Mouse (Mus musculus) lung, postnatal 0 days (tissue): Measurements from ENCODE around the gene Pou2f1. TPM values are rescaled to one million over a fixed set of nuclear protein-coding genes. Genes with fewer than 3 reads are reported as not detected.

Source experiments
- ATAC-seq: fragments of 200-750 bp; cut with Nextera tagmentation; 2 replicates; pipeline ENCODE4 v1.8.0; 2017; ENCODE audit warnings: moderate library complexity
- DNase-seq: peaks from one replicate; pipeline ENCODE4 v3.0.0-alpha.2; 2016; ENCODE audit warnings: low spot score
- H3K27ac ChIP-seq: fragments of 300-500 bp; sonication (generic); 2 replicates; pipeline ENCODE4 v1.5.1; 2014; ENCODE audit warnings: antibody characterized with exemption, mild to moderate bottlenecking, low read length, mixed read lengths
- H3K27me3 ChIP-seq: fragments of 300-500 bp; sonication (generic); replicated peaks from 2 replicates; pipeline ENCODE4 v1.6.1; 2014; ENCODE audit warnings: low read length, mixed read lengths; ENCODE audit not compliant: insufficient read depth
- H3K36me3 ChIP-seq: fragments of 300-500 bp; sonication (generic); 2 replicates; pipeline ENCODE4 v1.6.1; 2014; ENCODE audit warnings: low read length, mixed read lengths; ENCODE audit not compliant: insufficient read depth
- H3K4me1 ChIP-seq: fragments of 300-500 bp; sonication (generic); 2 replicates; pipeline ENCODE4 v1.6.1; 2014; ENCODE audit warnings: antibody characterized with exemption, low read depth, low read length, mixed read lengths; ENCODE audit not compliant: insufficient read depth
- H3K4me2 ChIP-seq: fragments of 300-500 bp; sonication (generic); replicated peaks from 2 replicates; pipeline ENCODE4 v1.6.1; 2014; ENCODE audit warnings: low read depth, mild to moderate bottlenecking, low read length, moderate library complexity, mixed read lengths
- H3K4me3 ChIP-seq: fragments of 300-500 bp; sonication (generic); 2 replicates; pipeline ENCODE4 v1.5.1; 2014; ENCODE audit warnings: low read depth, low read length
- H3K9ac ChIP-seq: fragments of 300-500 bp; sonication (generic); replicated peaks from 2 replicates; pipeline ENCODE4 v1.6.1; 2014; ENCODE audit warnings: low read depth, mild to moderate bottlenecking
- H3K9me3 ChIP-seq: fragments of 300-500 bp; sonication (generic); 2 replicates; pipeline ENCODE4 v1.6.1; 2016; ENCODE audit warnings: low read length, mixed read lengths
- CTCF ChIP-seq: IDR thresholded peaks from 2 replicates; pipeline ENCODE4 v1.5.1; 2016; ENCODE audit warnings: antibody characterized with exemption, mild to moderate bottlenecking
- EP300 ChIP-seq: IDR thresholded peaks from 2 replicates; pipeline ENCODE4 v1.6.1; 2016; ENCODE audit warnings: antibody characterized with exemption, mild to moderate bottlenecking, control low read depth
- WGBS: fragments of 180-500 bp; shearing (Covaris S2); extraction: QIAGEN DNeasy Blood & Tissue Kit; methylation state at CpG from one replicate; pipeline ENCODE4 v1.1.7; 2014; 5-methylcytosine and 5-hydroxymethylcytosine counted together
- polyA plus RNA-seq: library from polyadenylated mRNA; unstranded; fragments of >200 nt; fragmentation: Nextera tagmentation; extraction: Ambion mirVana; gene quantifications from 2 replicates; pipeline ENCODE4 v1.2.1, GENCODE M21; 2015

Gene Pou2f1
- polyA plus RNA-seq, 1 experiment from 2014 or later, result 7.9 TPM

DNA sequence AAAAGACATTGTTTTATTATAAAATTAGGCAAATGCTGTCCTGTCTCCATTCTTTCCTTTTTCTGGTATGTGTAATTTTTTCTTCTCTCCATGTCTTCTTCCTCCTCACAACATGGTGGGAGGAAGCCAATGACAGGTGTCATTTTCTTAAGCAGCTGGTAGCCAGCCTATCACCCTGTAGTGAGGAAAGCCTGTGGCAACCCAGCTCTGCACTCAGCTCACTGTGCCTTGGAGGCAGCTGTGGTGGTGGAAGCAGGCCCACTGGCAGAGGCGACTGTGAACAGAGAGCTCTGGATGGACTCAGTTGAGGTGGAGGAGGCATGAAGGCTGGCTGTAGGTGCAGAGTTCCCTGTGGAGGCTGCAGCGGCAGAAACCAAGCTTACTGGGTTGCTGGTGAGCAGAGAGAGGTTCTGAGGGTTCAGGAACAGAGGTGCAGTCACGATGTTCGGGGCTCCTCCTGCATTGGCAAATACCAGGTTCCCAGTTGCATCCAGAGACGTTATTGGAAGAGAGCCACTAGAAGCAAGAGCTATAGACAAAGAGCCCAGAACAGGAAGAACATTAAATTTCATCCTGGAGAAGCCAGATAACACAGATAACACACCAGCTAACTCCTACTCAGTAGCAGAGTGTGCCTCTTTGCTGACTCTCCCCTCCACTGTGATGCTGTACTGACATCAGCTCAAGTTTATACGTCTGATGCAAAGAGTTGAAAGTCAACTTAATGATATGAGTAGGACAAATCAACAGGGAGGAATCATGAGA, 126.8 kb downstream of the Pou2f1 start:
- ATAC-seq (no peak), DNase-seq (no peak)
- H3K4me3 ChIP-seq, result no peak overlapping the region
- H3K4me1 ChIP-seq, result no peaks in the 10 kb centered on the region
- no peak overlapping the region; the same call in 1 of the 2 replicates for H3K27ac ChIP-seq
- TF ChIP-seq CTCF, result no peak
- TF ChIP-seq EP300, result no peak
- no peaks in the 10 kb centered on the region for H3K9me3 ChIP-seq
- 0 out of 2 replicates have a peak, but pooled peaks cover 10% of the 10 kb centered on the region for H3K36me3 ChIP-seq
- H3K9ac ChIP-seq, result no peak overlapping the region
- no peaks in the 10 kb centered on the region for H3K27me3 ChIP-seq
- no peak overlapping the region for H3K4me2 ChIP-seq
- WGBS, result 60% methylated on average over 6 of the region's 6 CpGs

DNA sequence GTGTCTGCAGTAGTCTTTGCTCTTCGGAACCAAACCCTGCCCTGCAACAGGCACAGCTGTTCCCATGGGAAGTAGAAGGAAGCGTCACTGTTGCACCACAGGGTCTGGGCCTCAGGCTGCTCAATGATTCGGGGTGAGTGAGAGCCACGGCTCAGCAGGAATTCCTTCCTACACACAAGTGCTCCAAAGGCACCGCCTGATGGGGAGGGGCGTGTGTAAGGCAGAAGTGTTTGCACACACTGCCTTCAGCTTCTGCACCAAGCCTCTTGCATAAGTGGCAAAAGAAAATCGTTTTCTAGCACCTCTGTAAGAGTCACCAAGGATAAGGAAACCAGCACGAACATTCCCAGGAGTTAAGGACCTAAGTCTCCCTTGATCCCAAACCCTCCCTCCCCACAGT, 127.8 kb downstream of the Pou2f1 start:
- TF ChIP-seq EP300 (0 out of 2 replicates have a peak, but pooled peaks have one; percentile 30), CTCF (no peak)
- no peaks in the 10 kb centered on the region for H3K4me1 ChIP-seq
- peak; percentile 99 for ATAC-seq
- H3K4me3 ChIP-seq, result no peak overlapping the region
- peak; percentile 92 for DNase-seq
- no peak overlapping the region for H3K27ac ChIP-seq
- no peaks in the 10 kb centered on the region for H3K9me3 ChIP-seq
- H3K27me3 ChIP-seq, result no peaks in the 10 kb centered on the region
- H3K9ac ChIP-seq, result no peak overlapping the region
- no peak overlapping the region for H3K4me2 ChIP-seq
- H3K36me3 ChIP-seq, result 0 out of 2 replicates have a peak, but pooled peaks cover 5% of the 10 kb centered on the region
- WGBS, result 34% methylated on average over 8 of the region's 8 CpGs

DNA sequence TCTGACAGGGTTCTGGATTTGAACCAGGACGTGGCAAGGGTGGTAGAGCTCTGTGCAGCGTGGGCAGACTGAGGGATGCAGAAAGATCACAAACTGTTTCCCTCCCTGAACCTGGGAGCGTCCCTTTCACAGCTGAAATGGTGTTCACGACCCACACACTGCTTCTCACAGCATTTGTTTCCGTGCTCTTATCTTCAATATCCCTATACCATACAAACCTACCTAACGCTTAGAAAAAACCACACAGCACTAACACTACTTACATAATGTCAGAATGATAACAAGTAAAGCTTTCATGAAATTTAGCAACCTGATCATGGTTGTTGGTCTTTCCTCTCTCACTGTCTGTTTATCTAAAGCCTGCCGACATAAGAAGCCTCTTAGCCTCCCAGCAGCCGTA, 133.8 kb downstream of the Pou2f1 start:
- 71% methylated on average over 8 of the region's 8 CpGs for WGBS
- no peak for DNase-seq
- H3K4me2 ChIP-seq, result no peak overlapping the region
- H3K4me1 ChIP-seq, result no peaks in the 10 kb centered on the region
- H3K9me3 ChIP-seq, result no peaks in the 10 kb centered on the region
- H3K4me3 ChIP-seq, result no peak overlapping the region
- no peak overlapping the region for H3K9ac ChIP-seq
- TF ChIP-seq CTCF (no peak), EP300 (no peak)
- ATAC-seq, result no peak
- H3K27me3 ChIP-seq, result no peaks in the 10 kb centered on the region
- no peaks in the 10 kb centered on the region for H3K36me3 ChIP-seq
- no peak overlapping the region for H3K27ac ChIP-seq

DNA sequence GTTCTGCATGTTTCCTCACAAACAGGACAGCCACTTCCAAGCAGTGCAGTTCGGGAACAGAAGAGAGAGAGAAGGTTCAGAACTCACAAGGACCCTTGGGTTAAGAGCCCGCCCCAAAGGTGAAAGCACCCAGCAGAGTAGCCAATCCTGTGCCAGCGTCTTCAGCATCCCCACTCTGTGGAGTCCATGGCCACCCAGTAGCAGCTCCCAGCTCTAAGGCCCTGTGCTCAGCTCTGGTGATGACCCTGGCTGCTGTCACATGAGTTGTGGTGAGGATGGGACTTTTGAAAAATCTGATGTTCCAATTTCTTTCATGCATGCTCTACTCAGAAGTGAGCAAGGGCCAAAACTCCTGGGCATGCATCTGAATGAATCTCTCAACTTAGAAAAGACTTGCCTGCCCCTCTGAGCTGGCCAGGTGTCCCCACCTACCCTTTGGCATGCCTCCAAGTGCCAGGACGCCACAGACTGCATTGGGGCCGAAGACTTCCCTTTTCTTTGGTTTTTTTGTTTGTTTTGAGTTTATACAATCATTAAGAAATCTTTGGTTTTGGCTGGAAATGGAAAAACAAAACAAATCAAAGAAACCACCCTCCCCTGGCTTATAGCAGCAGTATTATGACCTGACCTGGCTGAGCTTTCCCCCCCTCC, 135.7 kb downstream of the Pou2f1 start:
- no peak overlapping the region for H3K4me2 ChIP-seq
- no peak overlapping the region for H3K27ac ChIP-seq
- H3K36me3 ChIP-seq, result no peaks in the 10 kb centered on the region
- ATAC-seq (no peak), DNase-seq (no peak)
- no peak overlapping the region for H3K9ac ChIP-seq
- H3K27me3 ChIP-seq, result no peaks in the 10 kb centered on the region
- H3K4me3 ChIP-seq, result no peak overlapping the region
- no peaks in the 10 kb centered on the region for H3K9me3 ChIP-seq
- no peaks in the 10 kb centered on the region for H3K4me1 ChIP-seq
- TF ChIP-seq CTCF, result no peak
- WGBS, result 44% methylated on average over 5 of the region's 5 CpGs

DNA sequence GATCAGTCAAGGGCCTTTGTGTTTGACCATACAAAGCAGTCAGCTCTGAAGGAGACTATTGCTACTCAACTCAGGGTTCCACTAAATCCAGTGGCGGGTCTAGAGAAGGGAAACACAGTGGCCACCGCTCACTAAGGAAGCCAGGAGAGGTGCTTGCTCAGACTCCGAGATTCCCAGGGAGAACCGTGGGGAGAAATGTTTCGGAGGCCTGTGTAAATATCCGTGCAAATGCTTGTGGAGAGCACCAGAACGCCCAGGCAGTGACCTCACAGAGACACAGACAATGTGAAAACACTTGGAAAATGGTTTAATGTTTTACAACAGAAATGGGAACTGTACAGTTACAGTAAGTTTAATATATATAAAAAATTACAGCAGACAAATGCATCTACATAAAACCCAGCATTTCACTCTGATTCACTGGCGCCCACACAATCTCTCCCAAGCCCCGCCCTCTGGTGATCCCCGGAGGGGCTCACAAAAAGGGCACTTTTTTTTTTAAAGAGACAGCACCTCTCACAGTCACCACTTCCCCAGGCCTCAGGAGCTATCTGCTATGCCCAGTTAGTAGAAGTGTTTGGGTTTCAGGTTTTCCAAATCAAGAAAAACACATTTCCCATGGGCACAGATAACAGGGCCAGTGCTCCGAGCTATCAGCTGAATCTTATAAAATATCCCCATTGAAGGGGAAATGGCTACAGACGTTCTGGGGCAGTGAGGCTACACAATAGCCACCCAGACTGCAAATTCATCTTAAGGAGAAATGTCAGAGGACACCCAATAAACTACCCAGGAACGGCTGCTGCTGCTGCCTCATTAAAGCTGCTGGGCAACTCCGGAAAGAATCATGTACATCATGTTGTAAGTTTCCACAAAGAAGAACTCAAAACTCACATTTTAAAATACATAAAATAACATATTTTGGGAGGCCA, 137.3 kb downstream of the Pou2f1 start:
- Histone ChIP-seq H3K27me3 (no peaks in the 10 kb centered on the region), H3K4me1 (no peaks in the 10 kb centered on the region), H3K9me3 (no peaks in the 10 kb centered on the region), H3K9ac (no peak overlapping the region), H3K36me3 (no peaks in the 10 kb centered on the region), H3K4me3 (no peak overlapping the region), H3K27ac (no peak overlapping the region), H3K4me2 (no peak overlapping the region)
- DNase-seq, result peak; percentile 7
- WGBS, result 30% methylated on average over 14 of the region's 14 CpGs
- no peak for ATAC-seq
- TF ChIP-seq EP300 (no peak), CTCF (no peak)

DNA sequence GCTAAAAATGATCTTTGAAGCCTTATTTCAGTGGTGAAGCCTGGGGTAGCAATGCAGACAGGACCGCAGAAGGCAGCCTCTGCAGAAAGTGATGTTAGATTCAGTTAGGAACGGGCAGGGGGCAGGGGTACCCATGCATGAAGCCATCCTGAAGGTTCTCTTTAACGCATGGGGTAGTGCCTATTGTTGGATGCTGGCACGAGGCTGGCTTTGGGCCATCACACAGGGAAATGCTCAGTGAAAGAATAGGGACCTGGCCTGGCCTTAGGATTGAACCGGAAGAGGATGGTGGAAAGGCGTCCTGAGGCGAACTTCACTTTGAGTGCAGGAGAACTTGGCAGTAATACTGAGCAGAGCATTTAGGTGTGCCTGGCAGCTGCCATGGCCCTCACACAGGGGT, 140.4 kb downstream of the Pou2f1 start:
- Histone ChIP-seq H3K27ac (no peak overlapping the region), H3K4me2 (no peak overlapping the region), H3K4me3 (no peak overlapping the region), H3K4me1 (no peaks in the 10 kb centered on the region), H3K9me3 (no peaks in the 10 kb centered on the region), H3K27me3 (no peaks in the 10 kb centered on the region), H3K9ac (no peak overlapping the region), H3K36me3 (no peaks in the 10 kb centered on the region)
- TF ChIP-seq EP300, result no peak
- no peak for TF ChIP-seq CTCF
- 74% methylated on average over 7 of the region's 7 CpGs for WGBS
- no peak for ATAC-seq
- no peak for DNase-seq
